Comparison of ENCODE assay signal across 22 mouse cellular contexts in the genomic region with DNA sequence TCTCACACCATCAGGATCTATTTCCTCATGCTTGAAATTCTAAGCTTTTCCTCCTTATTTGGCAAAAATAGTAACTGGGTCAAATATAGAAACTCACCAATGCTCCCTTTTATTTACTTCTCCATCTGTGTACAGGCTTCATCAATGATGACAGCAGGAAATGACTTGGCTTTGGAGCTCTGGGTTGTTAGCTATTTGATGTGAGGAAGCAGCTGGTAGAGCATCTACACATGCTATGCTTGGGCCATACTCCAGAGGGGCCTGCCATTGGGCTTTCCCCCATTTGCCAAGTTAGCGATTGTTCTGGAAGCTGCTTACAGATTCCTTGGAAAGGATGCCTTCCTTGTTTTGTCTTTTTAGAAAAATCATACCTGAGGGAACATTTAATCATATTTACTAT.
DNase-seq lines count a peak whose midpoint lies in the region; ATAC-seq and TF ChIP-seq lines count a peak whose summit lies in the region.
"Had no signal": no experiment of that assay in that cellular context is flagged by ENCODE, and none has a peak within 500 bp of the region (broad histone marks: within the 10 kb centered on the region; RNA-seq: fewer than 3 reads in every experiment).

No protein-coding gene starts in this region.

- H3K4me3 ChIP-seq in kidney, postnatal 0 days (replicated peaks; ENCODE audit: low read depth, low read length) = no peak overlapping the region
- no peak overlapping the region for H3K4me3 ChIP-seq in heart, embryonic 11.5 days (ENCODE audit: low read depth, low read length)
- H3K4me3 ChIP-seq: heart, embryonic 12.5 days; hindbrain, embryonic 10.5 days; layer of hippocampus, adult 2 months; liver, embryonic 15.5 days; neural tube, embryonic 15.5 days; stomach, embryonic 15.5 days had no signal

- no peak overlapping the region for H3K27ac ChIP-seq in kidney, postnatal 0 days
- H3K27ac ChIP-seq in heart, embryonic 11.5 days (ENCODE audit: low read depth, low read length) = no peak overlapping the region
- H3K27ac ChIP-seq: hindbrain, embryonic 10.5 days; layer of hippocampus, adult 2 months; liver, embryonic 15.5 days; neural tube, embryonic 15.5 days; stomach, embryonic 15.5 days had no signal

- no peaks in the 10 kb centered on the region for H3K4me1 ChIP-seq in kidney, postnatal 0 days (replicated peaks; ENCODE audit: insufficient read depth, low read length)
- H3K4me1 ChIP-seq in heart, embryonic 11.5 days (ENCODE audit: control insufficient read depth, insufficient read depth, low read length) = no peaks in the 10 kb centered on the region
- H3K4me1 ChIP-seq: heart, embryonic 12.5 days; hindbrain, embryonic 10.5 days; liver, embryonic 15.5 days; neural tube, embryonic 15.5 days; stomach, embryonic 15.5 days had no signal

- WGBS in kidney, postnatal 0 days = 85% methylated on average over 1 of the region's 1 CpGs
- WGBS in heart, embryonic 11.5 days (ENCODE audit: insufficient replicate concordance) = 84% methylated on average over 1 of the region's 1 CpGs

- no peak for ATAC-seq in kidney, postnatal 0 days (replicated peaks; ENCODE audit: low FRiP score, low read depth)
- no peak for ATAC-seq in heart, embryonic 11.5 days (replicated peaks; ENCODE audit: insufficient number of reproducible peaks, low FRiP score, low TSS enrichment)
- ATAC-seq: CD4-positive, CD25-positive, alpha-beta regulatory T cell, adult 4 months; intestine, postnatal 0 days had no signal

- no peaks in the 10 kb centered on the region for H3K9me3 ChIP-seq in kidney, postnatal 0 days (replicated peaks; ENCODE audit: low read length)
- H3K9me3 ChIP-seq in heart, embryonic 11.5 days (replicated peaks; ENCODE audit: control insufficient read depth, low read length) = no peaks in the 10 kb centered on the region
- H3K9me3 ChIP-seq: heart, embryonic 12.5 days; hindbrain, embryonic 10.5 days; liver, embryonic 15.5 days; neural tube, embryonic 15.5 days; stomach, embryonic 15.5 days had no signal

- H3K27me3 ChIP-seq in kidney, postnatal 0 days (ENCODE audit: insufficient read depth, low read length) = no peaks in the 10 kb centered on the region
- no peaks in the 10 kb centered on the region for H3K27me3 ChIP-seq in heart, embryonic 11.5 days (ENCODE audit: control insufficient read depth, insufficient read depth, low read length)
- H3K27me3 ChIP-seq: heart, embryonic 12.5 days; liver, embryonic 15.5 days; neural tube, embryonic 15.5 days; stomach, embryonic 15.5 days had no signal

- DNase-seq in cerebellum, adult 18-20 months = peak; percentile 3 to 12
- no peak for DNase-seq in cerebellum, adult 11 months
- peak; percentile 2 for DNase-seq in kidney, postnatal 0 days (ENCODE audit: low spot score)
- no peak for DNase-seq in kidney, adult 8-10 months
- peak; percentile 45 for DNase-seq in brain, adult 2 months (ENCODE audit: low read depth, low spot score)
- DNase-seq in cerebellum, postnatal 10 days = peak; percentile 45 to 60
- DNase-seq in lung, postnatal 10 days = no peak
- DNase-seq: adrenal gland, postnatal 14 days; heart, postnatal 10 days; right cerebral cortex, adult 18-20 months; right cerebral cortex, postnatal 4 days; thymus, postnatal 25 days had no signal

- no peak overlapping the region for H3K9ac ChIP-seq in kidney, postnatal 0 days (ENCODE audit: low read depth, low read length)
- no peak overlapping the region for H3K9ac ChIP-seq in heart, embryonic 11.5 days (ENCODE audit: low read depth, low read length)
- H3K9ac ChIP-seq: heart, embryonic 12.5 days; liver, embryonic 15.5 days; neural tube, embryonic 15.5 days; stomach, embryonic 15.5 days had no signal

- no peaks in the 10 kb centered on the region for H3K36me3 ChIP-seq in kidney, postnatal 0 days (ENCODE audit: insufficient read depth, low read length)
- H3K36me3 ChIP-seq in heart, embryonic 11.5 days (ENCODE audit: control insufficient read depth, insufficient read depth, low read length) = no peaks in the 10 kb centered on the region
- H3K36me3 ChIP-seq: heart, embryonic 12.5 days; hindbrain, embryonic 10.5 days; liver, embryonic 15.5 days; neural tube, embryonic 15.5 days; stomach, embryonic 15.5 days had no signal

- no peak for TF ChIP-seq CTCF in kidney, postnatal 0 days (IDR thresholded peaks at IDR 0.05; ENCODE audit: low read depth)

- H3K4me2 ChIP-seq in kidney, postnatal 0 days (ENCODE audit: low read length) = no peak overlapping the region
- no peak overlapping the region for H3K4me2 ChIP-seq in heart, embryonic 11.5 days
- H3K4me2 ChIP-seq: heart, embryonic 12.5 days; liver, embryonic 15.5 days; midbrain, embryonic 11.5 days; neural tube, embryonic 15.5 days; stomach, embryonic 15.5 days had no signal

Comparison
In these comparisons a context has a peak if more than half of its experiments do, and no peak if none do; other contexts are left out.
1. DNase-seq: peak in cerebellum, adult 18-20 months (2 of 2), kidney, postnatal 0 days (single experiment), brain, adult 2 months (single experiment) and cerebellum, postnatal 10 days (2 of 2); none in cerebellum, adult 11 months (single experiment), kidney, adult 8-10 months (0 of 2) and lung, postnatal 10 days (single experiment).